40 mouse cellular contexts compared by ENCODE assay signal in the genomic region with DNA sequence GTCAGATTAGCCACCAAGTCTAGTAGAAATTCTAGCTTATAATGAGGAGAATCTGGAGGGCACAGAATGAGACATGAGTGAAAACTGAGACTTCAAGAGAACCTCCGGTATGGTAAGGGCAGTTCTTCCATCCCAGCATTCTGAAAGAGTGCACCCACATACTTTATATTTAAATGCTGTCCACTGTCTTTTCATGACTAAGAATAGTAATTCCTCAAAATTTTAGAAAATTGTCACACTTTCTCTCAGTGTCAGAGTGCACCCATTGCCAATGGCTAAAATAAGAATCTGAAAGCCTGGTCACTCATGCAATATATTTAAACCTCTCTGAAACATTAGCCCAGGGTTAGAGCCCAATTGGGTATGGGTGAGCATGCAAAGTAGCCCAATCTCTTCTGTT. TPM values are rescaled to one million over a fixed set of nuclear protein-coding genes. Genes with fewer than 3 reads are reported as not detected.
"Had no signal": no experiment of that assay in that cellular context is flagged by ENCODE, and none has a peak within 500 bp of the region (broad histone marks: within the 10 kb centered on the region; RNA-seq: fewer than 3 reads in every experiment).

No protein-coding gene starts in this region.

- H3K27me3 ChIP-seq: limb, embryonic 12.5 days; limb, embryonic 13.5 days; limb, embryonic 15.5 days; liver, embryonic 12.5 days; liver, embryonic 13.5 days; liver, embryonic 15.5 days; lung, embryonic 15.5 days; megakaryocyte, embryonic 14.5 days; midbrain, embryonic 12.5 days; midbrain, embryonic 13.5 days; midbrain, embryonic 15.5 days; neural tube, embryonic 12.5 days had no signal

- H3K4me3 ChIP-seq: limb, embryonic 10.5 days; limb, embryonic 12.5 days; limb, embryonic 13.5 days; limb, embryonic 15.5 days; liver, embryonic 12.5 days; liver, embryonic 13.5 days; liver, embryonic 15.5 days; lung, embryonic 15.5 days; megakaryocyte, embryonic 14.5 days; midbrain, embryonic 10.5 days; midbrain, embryonic 12.5 days; midbrain, embryonic 13.5 days; midbrain, embryonic 15.5 days; myocyte; neural tube, embryonic 12.5 days had no signal

- ATAC-seq: liver, embryonic 12.5 days; liver, postnatal 0 days; lung, postnatal 0 days; midbrain, embryonic 13.5 days; midbrain, embryonic 15.5 days; midbrain, embryonic 16.5 days had no signal

- DNase-seq: left cerebral cortex, postnatal 4 days; liver; liver, embryonic 13.5 days; liver, postnatal 0 days; lung, adult 18-20 months; lung, adult 2 months; lung, embryonic 14.5 days; lung, postnatal 10 days; lung, postnatal 14 days; lung, postnatal 36 days; lung, postnatal 4 days; midbrain, embryonic 14.5 days had no signal

- H3K4me2 ChIP-seq: limb, embryonic 12.5 days; limb, embryonic 13.5 days; limb, embryonic 15.5 days; liver, embryonic 11.5 days; liver, embryonic 12.5 days; liver, embryonic 13.5 days; liver, embryonic 15.5 days; lung, embryonic 14.5 days; lung, embryonic 15.5 days; midbrain, embryonic 11.5 days; midbrain, embryonic 12.5 days; midbrain, embryonic 13.5 days; midbrain, embryonic 15.5 days; neural tube, embryonic 12.5 days had no signal

- H3K9ac ChIP-seq: limb, embryonic 12.5 days; limb, embryonic 13.5 days; limb, embryonic 15.5 days; liver, embryonic 12.5 days; liver, embryonic 13.5 days; liver, embryonic 14.5 days; liver, embryonic 15.5 days; liver, postnatal 0 days; lung, embryonic 14.5 days; lung, embryonic 15.5 days; midbrain, embryonic 12.5 days; midbrain, embryonic 13.5 days; midbrain, embryonic 15.5 days; neural tube, embryonic 12.5 days had no signal

- H3K9me3 ChIP-seq: limb, embryonic 10.5 days; limb, embryonic 12.5 days; limb, embryonic 13.5 days; limb, embryonic 15.5 days; liver, embryonic 12.5 days; liver, embryonic 13.5 days; liver, embryonic 15.5 days; lung, embryonic 15.5 days; megakaryocyte, embryonic 14.5 days; midbrain, embryonic 10.5 days; midbrain, embryonic 12.5 days; midbrain, embryonic 13.5 days; midbrain, embryonic 15.5 days; neural tube, embryonic 12.5 days had no signal

- H3K27ac ChIP-seq: limb, embryonic 10.5 days; limb, embryonic 12.5 days; limb, embryonic 13.5 days; limb, embryonic 15.5 days; liver, embryonic 12.5 days; liver, embryonic 13.5 days; liver, embryonic 14.5 days; liver, embryonic 15.5 days; lung, embryonic 15.5 days; macrophage; midbrain, embryonic 10.5 days; midbrain, embryonic 12.5 days; midbrain, embryonic 13.5 days; midbrain, embryonic 15.5 days; neural tube, embryonic 12.5 days had no signal

- H3K36me3 ChIP-seq: limb, embryonic 10.5 days; limb, embryonic 12.5 days; limb, embryonic 13.5 days; limb, embryonic 15.5 days; liver, embryonic 12.5 days; liver, embryonic 13.5 days; liver, embryonic 15.5 days; lung, embryonic 15.5 days; midbrain, embryonic 10.5 days; midbrain, embryonic 12.5 days; midbrain, embryonic 13.5 days; midbrain, embryonic 15.5 days; neural tube, embryonic 12.5 days had no signal

- H3K4me1 ChIP-seq: limb, embryonic 10.5 days; limb, embryonic 12.5 days; limb, embryonic 13.5 days; limb, embryonic 15.5 days; liver, embryonic 12.5 days; liver, embryonic 13.5 days; liver, embryonic 15.5 days; lung, embryonic 15.5 days; megakaryocyte, embryonic 14.5 days; midbrain, embryonic 10.5 days; midbrain, embryonic 12.5 days; midbrain, embryonic 13.5 days; midbrain, embryonic 15.5 days; neural tube, embryonic 12.5 days had no signal

RNA-seq across cellular contexts. Expression of gene Tnfsf8, which starts 47.4 kb away (rescaled TPM):
- total RNA-seq: left cerebral cortex, postnatal 10 days; left cerebral cortex, postnatal 14 days; left cerebral cortex, postnatal 25 days; left cerebral cortex, postnatal 36 days; left cerebral cortex, postnatal 4 days; midbrain, postnatal 0 days had no signal
- polyA plus RNA-seq: limb, embryonic 10.5 days; limb, embryonic 11.5 days; limb, embryonic 13.5 days; limb, embryonic 15.5 days; liver, embryonic 11.5 days; liver, embryonic 13.5 days; liver, embryonic 15.5 days; liver, embryonic 16.5 days; lung, postnatal 0 days; midbrain, embryonic 10.5 days; midbrain, embryonic 11.5 days; midbrain, embryonic 12.5 days; midbrain, embryonic 13.5 days; midbrain, embryonic 15.5 days; midbrain, embryonic 16.5 days; midbrain, postnatal 0 days; neural tube, embryonic 11.5 days; neural tube, embryonic 12.5 days had no signal
